Mouse (Mus musculus) urinary bladder, postnatal 25 days (tissue): Measurements from ENCODE around the gene Tmem189.

Experiments
- DNase-seq: peaks from one replicate; pipeline ENCODE4 v3.0.0; 2022; ENCODE audit warnings: low spot score

The Tmem189 gene

GRCm38 (mm10) chr2:167700018-167700417 is 10.4 kb upstream of the Tmem189 start:
- DNase-seq, result no peak

GRCm38 (mm10) chr2:167697902-167698301 is 8.3 kb upstream of the Tmem189 start:
- peak; percentile 24 for DNase-seq

GRCm38 (mm10) chr2:167696143-167696542 is 6.5 kb upstream of the Tmem189 start:
- no peak for DNase-seq

GRCm38 (mm10) chr2:167695491-167695890 is 5.9 kb upstream of the Tmem189 start:
- DNase-seq, result no peak

GRCm38 (mm10) chr2:167694963-167695362 is 5.3 kb upstream of the Tmem189 start:
- DNase-seq, result no peak

GRCm38 (mm10) chr2:167694244-167694643 is 4.6 kb upstream of the Tmem189 start:
- DNase-seq, result no peak

GRCm38 (mm10) chr2:167693540-167693939 is 3.9 kb upstream of the Tmem189 start:
- no peak for DNase-seq

- no peak for DNase-seq
These were observed 3.2 kb upstream of the Tmem189 start for GRCm38 (mm10) chr2:167692831-167693230.

GRCm38 (mm10) chr2:167691871-167692661 is 2.4 kb upstream of the Tmem189 start:
- DNase-seq, result no peak

- no peak for DNase-seq
These were observed 1.8 kb upstream of the Tmem189 start for GRCm38 (mm10) chr2:167691410-167691809.

- peak; percentile 26 for DNase-seq
These were observed 1.3 kb upstream of the Tmem189 start for GRCm38 (mm10) chr2:167690962-167691311.

- DNase-seq, result peak; percentile 67
These were observed 768 bp upstream of the Tmem189 start for GRCm38 (mm10) chr2:167690219-167690961.

- DNase-seq, result peak; percentile 91
These were observed 847 bp downstream of the Tmem189 start, which contains the start of gene Cebpb for GRCm38 (mm10) chr2:167688498-167689451. Gene Cebpb (plus strand): TSS chr2:167688915.

GRCm38 (mm10) chr2:167688126-167688497 is 1.5 kb downstream of the Tmem189 start:
- no peak for DNase-seq

GRCm38 (mm10) chr2:167687651-167688101 is 1.9 kb downstream of the Tmem189 start:
- no peak for DNase-seq

- no peak for DNase-seq
These were observed 2.4 kb downstream of the Tmem189 start for GRCm38 (mm10) chr2:167687250-167687586.

- no peak for DNase-seq
These were observed 3.0 kb downstream of the Tmem189 start for GRCm38 (mm10) chr2:167686382-167687249.

- DNase-seq, result no peak
These were observed 3.8 kb downstream of the Tmem189 start for GRCm38 (mm10) chr2:167685865-167686264.

GRCm38 (mm10) chr2:167685137-167685536 is 4.5 kb downstream of the Tmem189 start:
- peak; percentile 97 for DNase-seq

- DNase-seq, result no peak
These were observed 5.9 kb downstream of the Tmem189 start for GRCm38 (mm10) chr2:167683721-167684120.

GRCm38 (mm10) chr2:167680657-167681056 is 9.0 kb downstream of the Tmem189 start:
- peak; percentile 43 for DNase-seq
